Mouse (Mus musculus): ENCODE measurements around the gene Mgat3. TPM values are rescaled to one million over a fixed set of nuclear protein-coding genes. Genes with fewer than 3 reads are reported as not detected.

Mgat3 gene
- total RNA-seq, 2 experiments from 2014 or later, result 119 to 129 TPM

GRCm38 (mm10) chr15:80217476-80217875 is 44.0 kb downstream of the Mgat3 start:
- Histone ChIP-seq H3K27ac (no peak overlapping the region), H3K4me3 (no peak overlapping the region)
- no peak for TF ChIP-seq CTCF (IDR thresholded peaks at IDR 0.05)
- intact Hi-C loops (cut with DNase I), result loop anchor here (5.0 kb wide), 1 partner anchor 45 kb away; the partner anchor contains the start of gene Mgat3
- no peak for DNase-seq (ENCODE audit: extremely low spot score in 1 of 2, low spot score in 2 of 2)

- TF ChIP-seq CTCF (IDR thresholded peaks at IDR 0.05), result no peak
- intact Hi-C loops (cut with DNase I), result loop anchor here (5.0 kb wide), 1 partner anchor 47 kb away; the partner anchor contains the start of gene Mgat3
These were observed 45.7 kb downstream of the Mgat3 start for GRCm38 (mm10) chr15:80219211-80219610.

DNA sequence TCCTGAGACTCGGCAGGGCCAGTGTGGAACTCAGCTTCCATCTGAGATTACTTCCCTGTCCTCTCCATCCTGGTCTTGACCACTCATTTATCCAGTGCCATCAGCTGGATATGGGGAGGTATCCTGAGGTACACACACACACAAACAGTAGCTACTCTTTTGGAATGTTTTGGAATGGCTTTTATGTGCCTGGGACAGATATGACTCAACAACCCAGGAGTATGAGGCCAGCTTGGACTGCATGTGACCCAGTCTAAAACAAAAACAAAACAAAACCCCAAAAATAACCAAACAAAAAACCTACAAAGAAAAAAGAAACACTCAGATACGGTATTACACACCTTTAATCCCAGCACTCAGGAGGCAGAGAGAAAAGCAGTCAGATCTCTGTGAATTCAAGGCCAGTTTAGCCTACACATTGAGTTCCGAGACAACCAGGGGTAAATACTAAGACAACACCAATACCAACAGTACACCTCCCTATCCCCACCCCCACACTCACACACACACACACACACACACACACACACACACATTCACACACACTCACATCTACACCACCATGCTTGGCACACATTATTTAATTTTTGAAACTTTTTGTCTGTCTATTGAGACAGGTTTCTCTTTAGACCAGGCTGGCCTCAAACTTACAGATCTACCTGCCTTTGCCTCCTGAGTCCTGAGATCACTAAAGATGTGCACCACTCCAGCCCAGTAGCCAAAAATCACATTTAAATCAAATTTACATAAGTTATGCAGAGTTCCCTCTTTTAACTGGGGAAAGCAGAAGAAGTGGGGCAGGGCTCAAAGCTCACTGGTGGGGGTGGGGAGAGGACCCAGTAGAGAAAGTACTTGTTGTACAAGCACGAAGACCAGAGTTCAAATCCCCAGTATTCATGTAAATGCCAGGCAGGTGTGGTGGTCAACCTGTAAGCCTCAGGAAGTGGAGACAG is 46.5 kb downstream of the Mgat3 start:
- intact Hi-C loops (cut with DNase I), result loop anchor here (5.0 to 10.0 kb wide), 2 partner anchors 48 to 275 kb away; partner anchors contain the start of gene Mgat3
- no peak overlapping the region for H3K27ac ChIP-seq
- no peak for TF ChIP-seq CTCF (IDR thresholded peaks at IDR 0.05)
- H3K4me3 ChIP-seq, result no peak overlapping the region
- DNase-seq (ENCODE audit: extremely low spot score in 1 of 2, low spot score in 2 of 2), result no peak

More at GRCm38 (mm10) chr15:80219211-80219610, 45.7 kb downstream of the Mgat3 start:
- H3K4me3 ChIP-seq, result no peak overlapping the region
- H3K27ac ChIP-seq, result no peak overlapping the region
- no peak for DNase-seq (ENCODE audit: extremely low spot score in 1 of 2, low spot score in 2 of 2)

GRCm38 (mm10) chr15:80221031-80221430 is 47.5 kb downstream of the Mgat3 start:
- intact Hi-C loops (cut with DNase I), result loop anchor here (10.0 kb wide), 1 partner anchor 276 kb away; no protein-coding TSS in a partner anchor
- H3K4me3 ChIP-seq, result no peak overlapping the region
- TF ChIP-seq CTCF (IDR thresholded peaks at IDR 0.05), result no peak
- no peak for DNase-seq (ENCODE audit: extremely low spot score in 1 of 2, low spot score in 2 of 2)
- no peak overlapping the region for H3K27ac ChIP-seq

GRCm38 (mm10) chr15:80223751-80224150 is 50.2 kb downstream of the Mgat3 start:
- intact Hi-C loops (cut with DNase I), result loop anchor here (10.0 kb wide), 1 partner anchor 279 kb away; no protein-coding TSS in a partner anchor
- Histone ChIP-seq H3K4me3 (no peak overlapping the region), H3K27ac (no peak overlapping the region)
- no peak for TF ChIP-seq CTCF (IDR thresholded peaks at IDR 0.05)
- DNase-seq (ENCODE audit: extremely low spot score in 1 of 2, low spot score in 2 of 2), result no peak

DNA sequence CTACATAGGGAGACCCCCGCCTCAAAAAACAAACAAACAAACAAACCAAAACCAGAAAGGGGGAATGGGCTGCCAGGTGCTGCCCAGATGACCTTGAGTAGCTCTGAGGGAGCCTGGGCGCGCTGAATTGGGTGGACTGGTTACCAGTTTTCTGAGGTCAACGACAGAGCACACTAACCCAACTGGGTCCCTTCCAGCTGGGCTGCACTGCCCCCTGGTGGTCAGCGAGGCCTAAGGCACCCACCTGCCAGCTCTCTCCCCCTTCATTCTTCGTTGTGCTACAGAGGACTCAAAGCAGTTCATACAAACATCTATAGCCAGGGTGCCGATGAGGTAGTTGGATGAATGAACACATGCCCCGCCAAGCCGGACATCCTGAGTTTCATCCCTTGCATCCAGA is 51.7 kb downstream of the Mgat3 start:
- peak in 1 of 2 experiments; percentile 67 for DNase-seq (ENCODE audit: extremely low spot score in 1 of 2, low spot score in 2 of 2)
- no peak overlapping the region for H3K4me3 ChIP-seq
- TF ChIP-seq CTCF (IDR thresholded peaks at IDR 0.05), result peak; percentile 77
- no peak overlapping the region for H3K27ac ChIP-seq
- intact Hi-C loops (cut with DNase I), result loop anchor here (5.0 to 10.0 kb wide), 3 partner anchors 37 to 280 kb away; partner anchors contain the start of gene Rps19bp1

- Histone ChIP-seq H3K27ac (no peak overlapping the region), H3K4me3 (no peak overlapping the region)
- peak; percentile 59 for TF ChIP-seq CTCF (IDR thresholded peaks at IDR 0.05)
- DNase-seq (ENCODE audit: extremely low spot score in 1 of 2, low spot score in 2 of 2), result no peak
- intact Hi-C loops (cut with DNase I), result loop anchor here (5.0 to 10.0 kb wide), 3 partner anchors 37 to 281 kb away; partner anchors contain the start of gene Rps19bp1
These were observed 52.3 kb downstream of the Mgat3 start for GRCm38 (mm10) chr15:80225796-80226195.

DNA sequence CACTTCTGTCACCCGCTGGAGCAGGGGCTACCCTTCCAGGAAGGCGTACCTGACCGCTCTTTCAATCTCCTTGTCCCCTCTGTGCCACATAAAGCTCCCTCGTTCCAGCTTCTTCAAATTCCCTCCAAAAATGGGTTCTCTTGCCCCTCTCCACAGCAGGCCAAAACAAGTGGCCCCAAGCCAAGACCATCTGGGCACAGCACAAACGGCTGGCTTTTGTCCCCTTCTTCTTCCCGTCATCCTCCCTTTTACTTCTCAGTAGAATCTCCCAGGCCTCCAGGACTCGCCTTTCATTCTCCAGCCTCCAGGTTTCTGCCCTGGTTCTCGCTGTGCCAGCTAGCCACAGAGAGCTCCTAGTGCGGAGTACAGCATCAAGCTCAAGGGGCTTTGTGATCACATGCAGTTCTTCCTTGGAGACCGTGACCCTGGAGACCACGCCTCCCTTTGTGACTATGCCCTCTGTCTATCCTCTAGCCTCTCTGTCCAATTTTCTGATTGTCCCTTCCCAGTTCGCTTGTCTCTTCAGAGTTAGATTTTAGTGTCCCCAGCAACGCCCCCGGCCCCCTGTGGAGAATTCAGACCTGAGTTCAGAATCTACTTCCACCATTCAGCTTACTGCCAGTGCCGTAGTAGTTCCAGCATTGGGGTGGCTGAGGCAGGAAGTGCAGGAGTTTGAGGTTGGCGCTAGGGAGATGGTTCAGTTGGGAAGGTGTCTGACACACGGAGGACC is 54.7 kb downstream of the Mgat3 start:
- Histone ChIP-seq H3K4me3 (no peak overlapping the region), H3K27ac (no peak overlapping the region)
- intact Hi-C loops (cut with DNase I), result loop anchor here (1.0 to 10.0 kb wide), 4 partner anchors 34 to 283 kb away; partner anchors contain the start of gene Rps19bp1
- DNase-seq (ENCODE audit: extremely low spot score in 1 of 2, low spot score in 2 of 2), result no peak
- TF ChIP-seq CTCF (IDR thresholded peaks at IDR 0.05), result no peak

DNA sequence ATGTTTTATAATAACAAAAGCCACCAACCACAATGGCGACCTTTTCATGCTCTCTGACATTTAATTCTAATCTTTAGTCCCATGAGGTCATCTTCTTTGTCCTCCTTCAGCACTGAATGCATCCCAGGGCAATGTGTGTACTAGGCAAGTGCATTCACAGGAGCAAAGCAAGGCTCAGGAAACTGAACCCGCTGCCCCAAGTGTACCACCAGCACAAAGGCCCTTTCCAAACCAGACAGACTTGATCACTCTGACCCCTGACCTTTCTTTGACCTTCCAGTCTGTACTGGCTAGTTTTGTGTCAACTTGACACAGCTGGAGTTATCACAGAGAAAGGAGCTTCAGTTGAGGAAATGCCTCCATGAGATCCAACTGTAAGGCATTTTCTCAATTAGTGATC is 58.8 kb downstream of the Mgat3 start:
- no peak for DNase-seq (ENCODE audit: extremely low spot score in 1 of 2, low spot score in 2 of 2)
- no peak for TF ChIP-seq CTCF (IDR thresholded peaks at IDR 0.05)
- intact Hi-C loops (cut with DNase I), result no loop called here

DNA sequence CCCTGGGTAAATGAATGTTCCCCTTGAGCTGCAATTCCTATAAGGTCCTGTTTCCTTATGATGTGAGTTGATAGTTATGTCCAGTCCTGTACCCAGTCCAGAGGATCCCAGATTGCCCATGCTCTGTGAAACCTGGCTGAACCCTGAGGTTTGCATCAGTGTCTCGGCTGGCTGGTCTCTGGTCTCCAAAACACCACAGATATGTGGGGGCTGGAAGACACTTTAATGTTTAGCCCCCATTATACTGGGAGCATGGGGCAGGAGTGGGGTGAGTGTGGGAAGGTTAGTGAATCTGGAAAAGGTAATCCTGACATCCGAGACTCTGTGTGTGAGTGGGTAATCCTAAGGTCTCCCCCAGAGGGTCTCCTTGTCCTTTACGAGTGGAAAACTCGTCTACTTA is 59.5 kb downstream of the Mgat3 start:
- DNase-seq (ENCODE audit: extremely low spot score in 1 of 2, low spot score in 2 of 2), result no peak
- no peak for TF ChIP-seq CTCF (IDR thresholded peaks at IDR 0.05)
- Histone ChIP-seq H3K4me3 (no peak overlapping the region; the same call in 1 of the 2 replicates), H3K27ac (peak overlapping the region; percentile 87)
- intact Hi-C loops (cut with DNase I), result no loop called here

More for the DNA sequence above, 58.8 kb downstream of the Mgat3 start:
- no peak overlapping the region for H3K4me3 ChIP-seq
- H3K27ac ChIP-seq, result no peak overlapping the region

GRCm38 (mm10) chr15:80233733-80234509 is 60.4 kb downstream of the Mgat3 start, which contains the start of gene Mief1:
Gene Mief1 (plus strand): TSS chr15:80234018.
- no peak; the same call in none of the 2 replicates for TF ChIP-seq CTCF (IDR thresholded peaks at IDR 0.05)
- Histone ChIP-seq H3K4me3 (peak within 1 kb of the TSS; percentile 100), H3K27ac (peak within 1 kb of the TSS; percentile 93)
- intact Hi-C loops (cut with DNase I), result loop anchor here (2.0 kb wide), 1 partner anchor 21 kb away; the partner anchor contains the start of gene Atf4
- DNase-seq (ENCODE audit: extremely low spot score in 1 of 2, low spot score in 2 of 2), result peak; percentile 98
